Mouse (Mus musculus) urinary bladder, adult 2 months (tissue): Measurements from ENCODE around the gene Plg. TPM values are rescaled to one million over a fixed set of nuclear protein-coding genes. Genes with fewer than 3 reads are reported as not detected.

Source experiments
- DNase-seq: peaks from one replicate; pipeline ENCODE4 v3.0.0; 2022; ENCODE audit warnings: low spot score
- polyA plus RNA-seq: library from polyadenylated mRNA; depleted of rRNA; stranded (reverse); fragments of >200 nt; gene quantifications from 2 replicates; pipeline ENCODE4 v1.2.3, GENCODE M21; 2012; rRNA removed

Gene Plg
- polyA plus RNA-seq, 1 experiment = not detected

DNA sequence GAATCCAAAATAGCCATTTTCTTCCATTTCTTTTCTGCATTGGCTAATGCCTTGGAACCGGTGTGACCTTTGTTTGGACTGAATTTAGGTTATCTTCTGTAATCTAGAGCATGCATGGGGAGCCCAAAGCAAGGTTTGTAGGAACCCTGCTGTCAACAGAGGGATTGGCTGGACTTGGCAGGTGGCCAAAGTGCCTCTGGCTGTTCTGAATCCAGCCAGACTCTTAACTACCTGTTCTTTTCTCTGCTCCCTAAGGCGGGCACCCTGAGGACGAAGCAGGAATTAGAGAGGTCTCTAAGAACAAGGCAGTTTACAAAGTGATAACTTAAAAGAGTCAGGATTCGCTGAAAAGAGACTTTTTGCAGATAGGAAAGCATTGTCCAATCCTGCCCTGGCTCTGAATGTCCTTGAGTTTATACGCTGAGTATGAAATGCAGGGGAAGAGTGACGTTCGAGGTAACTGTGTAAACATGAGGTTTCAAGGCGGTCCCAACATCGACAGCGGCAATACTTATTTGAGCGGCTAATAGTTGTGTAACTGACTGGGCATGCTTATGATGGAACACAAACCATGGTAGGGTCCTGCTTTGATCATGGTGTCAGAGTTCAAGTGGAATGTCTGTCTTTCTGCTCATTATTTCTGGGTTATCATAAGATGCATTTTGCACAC is 74.6 kb downstream of the Plg start:
- no peak for DNase-seq

DNA sequence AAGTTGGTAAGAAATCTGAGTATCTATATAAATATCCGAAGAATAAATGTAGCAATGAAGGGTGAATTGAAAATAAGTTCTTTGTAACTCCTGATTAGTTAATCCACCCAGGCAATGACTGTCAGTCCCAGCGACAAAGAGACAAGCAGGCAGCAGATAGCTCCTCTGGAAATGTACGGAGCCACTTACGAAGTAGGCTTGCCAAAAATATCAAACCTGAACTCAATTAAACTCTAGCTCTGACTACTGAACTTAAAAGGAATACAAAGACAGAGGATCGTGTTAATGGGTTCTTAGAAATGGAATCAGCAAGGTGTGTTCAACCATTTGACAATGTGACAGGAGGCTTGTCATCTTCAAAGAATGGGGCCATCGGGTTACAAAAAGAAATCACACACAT is 75.3 kb downstream of the Plg start:
- DNase-seq = no peak

DNA sequence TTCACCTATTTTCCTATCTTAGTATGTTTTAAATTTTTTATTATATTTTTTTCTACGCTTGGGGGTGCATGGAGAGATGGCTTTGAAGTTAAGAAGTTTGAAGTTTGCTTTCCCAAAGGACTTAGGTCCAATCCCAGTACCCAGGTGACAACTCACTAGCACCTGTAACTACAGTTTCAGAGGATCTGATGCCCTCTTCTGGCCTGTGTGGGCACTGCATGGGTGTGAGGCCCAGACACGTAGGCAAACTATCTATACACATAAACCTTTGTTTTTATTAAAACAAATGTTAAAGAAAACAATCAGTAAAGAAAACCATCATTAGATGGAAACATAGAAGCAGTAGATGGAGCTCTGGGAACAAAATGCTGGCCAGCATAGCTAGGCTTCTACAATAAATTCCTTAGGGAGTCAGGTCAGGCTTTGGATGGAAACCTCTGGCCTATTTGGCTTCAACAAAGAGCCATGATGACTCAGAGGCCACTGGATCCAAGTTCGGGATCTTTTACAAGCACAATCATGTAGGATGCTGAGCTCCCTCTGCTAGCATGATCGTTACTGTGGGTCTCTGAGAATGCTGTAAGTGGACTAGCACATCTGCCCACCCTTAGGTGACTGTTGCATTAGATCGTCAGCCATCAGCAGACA is 76.9 kb downstream of the Plg start:
- DNase-seq = no peak

DNA sequence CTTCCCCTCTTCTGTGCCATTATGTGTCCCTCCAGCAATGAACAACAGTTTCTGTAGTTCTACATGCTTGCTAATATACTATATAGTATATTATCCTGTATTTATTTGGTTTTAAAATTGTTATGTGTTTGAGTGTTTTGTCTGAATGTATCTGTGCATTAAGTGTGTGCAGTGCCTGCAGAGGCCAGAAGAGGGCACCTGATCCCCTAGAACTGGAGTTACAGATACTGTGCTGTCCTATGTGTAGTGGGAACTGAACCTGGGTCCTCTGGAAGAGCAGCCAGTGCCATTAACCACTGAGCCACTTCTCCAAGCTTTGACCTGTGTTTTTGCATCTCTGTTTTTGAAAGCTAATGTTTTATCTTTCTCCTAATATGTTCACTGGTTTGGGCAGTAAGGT is 82.8 kb downstream of the Plg start:
- DNase-seq = no peak

DNA sequence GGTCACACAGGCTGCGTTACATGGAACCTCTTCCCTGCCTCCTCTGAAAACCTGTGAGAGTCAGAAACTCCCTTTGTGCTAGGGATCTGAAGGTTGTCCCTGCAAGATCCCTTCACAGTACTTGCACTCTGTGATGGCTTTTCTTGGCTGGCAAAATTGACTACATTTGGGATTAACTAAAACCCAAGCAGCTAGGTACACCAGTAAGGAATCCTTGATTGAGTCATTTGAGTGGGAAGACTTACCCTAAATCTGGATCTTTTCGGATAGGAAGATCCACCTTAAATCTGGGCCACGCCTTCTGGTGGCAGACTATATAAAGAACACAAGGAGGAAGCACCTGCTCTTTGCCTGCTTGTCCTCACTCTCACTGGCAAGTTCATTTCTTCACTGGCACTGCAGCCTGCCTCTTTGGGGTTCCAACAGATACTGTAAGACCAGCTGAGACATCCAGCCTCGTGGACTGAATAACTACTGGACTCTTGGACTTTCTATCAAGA is 88.1 kb downstream of the Plg start:
- no peak for DNase-seq

- DNase-seq = no peak
Measured at GRCm38 (mm10) chr17:12467642-12468041, 89.2 kb downstream of the Plg start.

DNA sequence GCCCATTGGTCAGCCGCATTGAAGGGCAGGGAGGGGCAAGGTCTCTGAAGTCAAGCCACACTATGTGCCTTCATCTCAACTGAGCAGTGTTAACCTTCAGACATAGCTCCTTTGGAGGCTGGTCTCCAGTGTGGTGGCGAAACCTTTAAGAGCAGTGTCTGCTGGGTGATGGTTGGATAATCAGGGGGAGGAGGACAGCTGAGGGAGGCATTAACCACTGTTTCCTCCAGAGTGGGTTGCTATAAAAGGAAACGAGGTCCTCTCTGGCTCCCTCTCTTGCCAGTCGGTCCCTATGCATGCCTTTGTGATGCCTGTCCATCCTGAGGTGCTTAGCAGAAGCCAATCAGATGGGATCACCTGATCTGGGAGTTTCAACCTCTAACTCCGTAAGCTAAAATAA is 90.3 kb downstream of the Plg start:
- DNase-seq = no peak

Other genes starting within 250 kb of the Plg start
- gene Map3k4, start 59.8 kb upstream of the Plg start, polyA plus RNA-seq = 14.3 and 21.8 TPM in 2 replicates
- 0.74 and 1.1 TPM in 2 replicates for gene Slc22a3, start 129.1 kb downstream of the Plg start, polyA plus RNA-seq
- 0.04 TPM in 1 of 2 replicates, not detected in the other for gene Slc22a2, start 205.5 kb downstream of the Plg start, polyA plus RNA-seq